Mouse (Mus musculus) frontal cortex, postnatal 10 days (tissue): ENCODE measurements around the gene Fbxl15.
A peak's percentile ranks its signal among the peaks of the same experiment; 100 is the strongest.

Source experiments
- DNase-seq, 2 experiments: peaks; one replicate each; pipeline ENCODE4 v3.0.0; 2022; ENCODE audit warnings: low spot score in 2 of 2, mixed read lengths in 1 of 2

Fbxl15 gene

GRCm38 (mm10) chr19:46308706-46309435 lies 19.1 kb upstream of the Fbxl15 start:
- DNase-seq: peak; percentile 60 to 84

- DNase-seq: peak; percentile 13 to 19
Observed at GRCm38 (mm10) chr19:46309651-46310305, 18.2 kb upstream of the Fbxl15 start.

GRCm38 (mm10) chr19:46310312-46310865 lies 17.6 kb upstream of the Fbxl15 start:
- DNase-seq: peak; percentile 12 to 26

GRCm38 (mm10) chr19:46311341-46311740 lies 16.6 kb upstream of the Fbxl15 start:
- no peak for DNase-seq

GRCm38 (mm10) chr19:46312566-46312965 lies 15.4 kb upstream of the Fbxl15 start:
- peak; percentile 10 to 19 for DNase-seq

- no peak for DNase-seq
Observed at GRCm38 (mm10) chr19:46313116-46313515, 14.9 kb upstream of the Fbxl15 start.

GRCm38 (mm10) chr19:46313591-46313990 lies 14.4 kb upstream of the Fbxl15 start:
- no peak for DNase-seq

- DNase-seq: peak; percentile 23 to 27
Observed at GRCm38 (mm10) chr19:46314151-46314601, 13.8 kb upstream of the Fbxl15 start.

- peak in 1 of 2 experiments; percentile 5 for DNase-seq
Observed at GRCm38 (mm10) chr19:46314872-46315742, 12.9 kb upstream of the Fbxl15 start.

- DNase-seq: peak in 1 of 2 experiments; percentile 11
Observed at GRCm38 (mm10) chr19:46315752-46316610, 12.0 kb upstream of the Fbxl15 start.

GRCm38 (mm10) chr19:46316846-46317545 lies 11.0 kb upstream of the Fbxl15 start:
- peak; percentile 70 to 75 for DNase-seq

GRCm38 (mm10) chr19:46317546-46317885 lies 10.5 kb upstream of the Fbxl15 start:
- peak in 1 of 2 experiments; percentile 34 for DNase-seq

- DNase-seq: peak; percentile 57
Observed at GRCm38 (mm10) chr19:46318031-46318471, 9.9 kb upstream of the Fbxl15 start.

- DNase-seq: peak; percentile 83 to 90
Observed at GRCm38 (mm10) chr19:46318586-46319378, 9.2 kb upstream of the Fbxl15 start.

- DNase-seq: peak in 1 of 2 experiments; percentile 11
Observed at GRCm38 (mm10) chr19:46320076-46320785, 7.8 kb upstream of the Fbxl15 start.

- peak; percentile 62 to 71 for DNase-seq
Observed at GRCm38 (mm10) chr19:46321101-46321943, 6.7 kb upstream of the Fbxl15 start.

- peak in 1 of 2 experiments; percentile 30 for DNase-seq
Observed at GRCm38 (mm10) chr19:46322144-46322995, 5.6 kb upstream of the Fbxl15 start.
